Mouse (Mus musculus) embryo, embryonic 10 days (tissue): Measurements from ENCODE around the gene Ambra1.

Source experiments
- DNase-seq: peaks from one replicate; pipeline ENCODE4 v3.0.0-alpha.2; 2015; ENCODE audit warnings: low spot score

The Ambra1 gene

GRCm38 (mm10) chr2:91959544-91960410 lies 229.8 kb downstream of the Ambra1 start:
- no peak for DNase-seq

- no peak for DNase-seq
Observed at GRCm38 (mm10) chr2:91960459-91960858, 230.5 kb downstream of the Ambra1 start.

- DNase-seq = no peak
Observed at GRCm38 (mm10) chr2:91961901-91962761, 232.2 kb downstream of the Ambra1 start.

GRCm38 (mm10) chr2:91962864-91963401 lies 233.0 kb downstream of the Ambra1 start:
- DNase-seq = no peak

- DNase-seq = peak; percentile 93
Observed at GRCm38 (mm10) chr2:91963443-91963932, 233.6 kb downstream of the Ambra1 start.

- DNase-seq = no peak
Observed at GRCm38 (mm10) chr2:91964610-91965204, 234.8 kb downstream of the Ambra1 start.

GRCm38 (mm10) chr2:91965417-91965816 lies 235.5 kb downstream of the Ambra1 start:
- DNase-seq = peak; percentile 45

- DNase-seq = no peak
Observed at GRCm38 (mm10) chr2:91966367-91966766, 236.4 kb downstream of the Ambra1 start.

- DNase-seq = peak; percentile 47
Observed at GRCm38 (mm10) chr2:91967962-91968361, 238.0 kb downstream of the Ambra1 start.
